Mouse (Mus musculus) stomach, postnatal 0 days (tissue): ENCODE measurements at regions not wholly inside any gene's neighbourhood (a gene's known extent, or its start where the extent isn't known, plus 50 kb on each side); places are given as distances from the start of the nearest gene placed in this dataset.

Experiments
- ATAC-seq: fragments of 200-750 bp; cut with Nextera tagmentation; 2 replicates; pipeline ENCODE4 v1.8.0; 2017; ENCODE audit not compliant: low FRiP score, low TSS enrichment
- DNase-seq: peaks from one replicate; pipeline ENCODE4 v3.0.0-alpha.2; 2016; ENCODE audit warnings: low spot score
- H3K27ac ChIP-seq: fragments of 300-500 bp; sonication (generic); replicated peaks from 2 replicates; pipeline ENCODE4 v1.5.1; 2014; ENCODE audit warnings: mild to moderate bottlenecking, control low read depth
- H3K27me3 ChIP-seq: fragments of 300-500 bp; sonication (generic); 2 replicates; pipeline ENCODE4 v1.6.1; 2014; ENCODE audit warnings: low read length; ENCODE audit not compliant: control insufficient read depth, insufficient read depth
- H3K36me3 ChIP-seq: fragments of 300-500 bp; sonication (generic); 2 replicates; pipeline ENCODE4 v1.6.1; 2014; ENCODE audit warnings: low read length, mixed read lengths; ENCODE audit not compliant: control insufficient read depth, insufficient read depth
- H3K4me1 ChIP-seq: fragments of 300-500 bp; sonication (generic); replicated peaks from 2 replicates; pipeline ENCODE4 v1.6.1; 2014; ENCODE audit warnings: antibody characterized with exemption; ENCODE audit not compliant: control insufficient read depth, insufficient read depth
- H3K4me2 ChIP-seq: fragments of 300-500 bp; sonication (generic); replicated peaks from 2 replicates; pipeline ENCODE4 v1.6.1; 2014; ENCODE audit warnings: low read depth, mild to moderate bottlenecking, control low read depth, moderate library complexity
- H3K4me3 ChIP-seq: fragments of 300-500 bp; sonication (generic); 2 replicates; pipeline ENCODE4 v1.5.1; 2014; ENCODE audit warnings: low read depth, low read length, control low read depth
- H3K9ac ChIP-seq: fragments of 300-500 bp; sonication (generic); 2 replicates; pipeline ENCODE4 v1.6.1; 2014; ENCODE audit warnings: mild to moderate bottlenecking, low read length, control low read depth, mixed read lengths
- H3K9me3 ChIP-seq: fragments of 300-500 bp; sonication (generic); 2 replicates; pipeline ENCODE4 v1.6.1; 2016; ENCODE audit warnings: low read length; ENCODE audit not compliant: control insufficient read depth
- CTCF ChIP-seq: IDR thresholded peaks from 2 replicates; pipeline ENCODE4 v1.5.1; 2016; ENCODE audit warnings: antibody characterized with exemption, low read depth, mild to moderate bottlenecking, moderate library complexity
- EP300 ChIP-seq: optimal IDR thresholded peaks from 2 replicates; pipeline ENCODE3; 2016; ENCODE audit warnings: antibody characterized with exemption
- WGBS: fragments of 180-500 bp; shearing (Covaris S2); extraction: QIAGEN DNeasy Blood & Tissue Kit; methylation state at CpG from one replicate; pipeline ENCODE4 v1.1.7; 2014; 5-methylcytosine and 5-hydroxymethylcytosine counted together

DNA sequence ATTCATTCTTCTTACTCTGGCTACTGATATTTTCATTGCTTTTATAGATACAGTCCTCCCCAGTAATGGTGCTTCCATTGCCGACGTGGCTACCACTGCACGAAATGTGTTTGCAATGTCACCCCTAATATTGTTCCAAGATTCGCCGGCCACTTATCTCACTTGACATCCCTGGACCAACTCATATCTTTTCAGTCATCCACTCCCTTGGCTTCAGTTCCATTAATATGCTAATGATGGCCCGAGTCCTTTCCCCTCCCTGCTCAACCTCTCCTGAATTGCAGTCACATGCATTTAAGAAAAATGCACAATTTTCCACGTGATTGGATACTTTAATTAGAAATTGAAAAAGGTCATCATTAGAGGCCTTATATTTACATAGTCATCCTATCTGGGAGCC is 827.6 kb downstream of the Fam19a2 start:
- H3K4me1 ChIP-seq = no peaks in the 10 kb centered on the region
- H3K9ac ChIP-seq = no peak overlapping the region
- no peak for DNase-seq
- H3K27ac ChIP-seq = no peak overlapping the region
- no peak for ATAC-seq
- no peak for TF ChIP-seq EP300
- TF ChIP-seq CTCF = no peak
- H3K4me2 ChIP-seq = no peak overlapping the region
- no peaks in the 10 kb centered on the region for H3K27me3 ChIP-seq
- WGBS = 87% methylated on average over 7 of the region's 7 CpGs
- H3K9me3 ChIP-seq = no peaks in the 10 kb centered on the region
- H3K36me3 ChIP-seq = no peaks in the 10 kb centered on the region
- no peak overlapping the region for H3K4me3 ChIP-seq

DNA sequence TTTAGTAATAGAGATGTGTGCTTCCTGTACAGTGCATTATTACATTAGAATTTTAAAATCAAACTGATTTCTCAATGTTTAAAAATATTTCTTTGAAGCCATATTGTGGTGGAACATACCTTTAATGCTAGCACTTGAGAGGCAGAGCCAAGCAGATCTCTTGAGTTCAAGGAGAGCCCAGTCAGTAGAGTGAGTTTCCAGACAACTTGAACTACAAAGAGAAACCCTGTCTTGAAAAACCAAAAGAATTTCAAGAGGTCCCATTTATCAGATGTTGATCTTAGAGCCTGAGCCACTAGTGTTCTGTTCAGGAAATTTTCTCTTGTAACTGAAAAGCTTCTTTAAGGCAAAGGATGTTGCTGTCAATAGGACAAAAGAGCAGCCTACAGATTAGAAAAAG is 855.8 kb downstream of the Fam19a2 start:
- H3K9me3 ChIP-seq = no peaks in the 10 kb centered on the region
- H3K27me3 ChIP-seq = no peaks in the 10 kb centered on the region
- no peak overlapping the region for H3K4me3 ChIP-seq
- no peak overlapping the region for H3K9ac ChIP-seq
- DNase-seq (no peak), ATAC-seq (no peak)
- no peaks in the 10 kb centered on the region for H3K4me1 ChIP-seq
- H3K4me2 ChIP-seq = no peak overlapping the region
- no peaks in the 10 kb centered on the region for H3K36me3 ChIP-seq
- no peak overlapping the region for H3K27ac ChIP-seq
- no peak for TF ChIP-seq EP300

DNA sequence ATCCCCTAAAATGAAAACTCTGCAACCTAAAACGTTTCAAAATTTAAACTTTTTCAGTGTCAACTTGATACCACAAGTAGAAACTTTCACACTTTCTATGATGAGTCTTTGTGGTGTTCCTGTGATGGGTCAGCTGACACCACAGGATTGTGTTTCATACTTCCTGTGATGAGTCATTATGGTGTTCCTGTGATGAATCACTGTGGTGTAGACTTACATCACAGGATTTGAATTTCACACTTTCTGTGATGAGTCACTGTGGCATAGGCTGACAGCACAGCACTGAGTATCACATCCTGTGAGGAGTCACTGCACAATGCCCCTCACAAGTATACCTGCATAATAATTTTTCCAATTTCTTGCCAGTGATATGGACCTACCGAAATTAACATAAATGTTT is 874.7 kb downstream of the Fam19a2 start:
- Histone ChIP-seq H3K9me3 (no peaks in the 10 kb centered on the region), H3K36me3 (no peaks in the 10 kb centered on the region), H3K9ac (no peak overlapping the region), H3K4me3 (no peak overlapping the region), H3K4me1 (no peaks in the 10 kb centered on the region), H3K27me3 (no peaks in the 10 kb centered on the region), H3K4me2 (no peak overlapping the region), H3K27ac (no peak overlapping the region)
- 73% methylated on average over 2 of the region's 2 CpGs for WGBS
- DNase-seq = no peak
- no peak for ATAC-seq
- no peak for TF ChIP-seq EP300
- TF ChIP-seq CTCF = no peak

DNA sequence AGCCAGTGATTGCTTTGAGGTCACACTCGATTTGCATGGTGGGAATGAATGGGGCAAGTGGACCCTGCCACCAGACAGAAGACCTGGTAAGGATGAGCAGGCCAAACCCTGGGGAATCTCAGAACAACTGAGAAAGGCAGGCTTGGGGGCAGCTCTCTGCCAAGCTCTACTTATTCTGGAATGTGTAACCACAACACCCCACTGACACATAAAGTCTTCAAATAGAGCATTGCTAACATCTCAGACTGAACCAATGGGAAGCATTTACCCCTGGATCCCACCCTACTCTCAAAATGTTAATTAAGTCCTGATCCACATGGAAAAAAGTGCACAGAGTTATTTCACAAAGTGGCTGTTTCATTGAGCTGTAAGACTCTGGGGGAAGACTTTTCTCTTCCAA is 878.5 kb downstream of the Fam19a2 start:
- H3K4me3 ChIP-seq = no peak overlapping the region
- DNase-seq (no peak), ATAC-seq (no peak)
- H3K27ac ChIP-seq = no peak overlapping the region
- 48% methylated on average over 1 of the region's 1 CpGs for WGBS
- no peaks in the 10 kb centered on the region for H3K36me3 ChIP-seq
- TF ChIP-seq CTCF (no peak), EP300 (no peak)
- H3K4me2 ChIP-seq = no peak overlapping the region
- H3K4me1 ChIP-seq = no peaks in the 10 kb centered on the region
- no peak overlapping the region for H3K9ac ChIP-seq
- no peaks in the 10 kb centered on the region for H3K27me3 ChIP-seq
- no peaks in the 10 kb centered on the region for H3K9me3 ChIP-seq

DNA sequence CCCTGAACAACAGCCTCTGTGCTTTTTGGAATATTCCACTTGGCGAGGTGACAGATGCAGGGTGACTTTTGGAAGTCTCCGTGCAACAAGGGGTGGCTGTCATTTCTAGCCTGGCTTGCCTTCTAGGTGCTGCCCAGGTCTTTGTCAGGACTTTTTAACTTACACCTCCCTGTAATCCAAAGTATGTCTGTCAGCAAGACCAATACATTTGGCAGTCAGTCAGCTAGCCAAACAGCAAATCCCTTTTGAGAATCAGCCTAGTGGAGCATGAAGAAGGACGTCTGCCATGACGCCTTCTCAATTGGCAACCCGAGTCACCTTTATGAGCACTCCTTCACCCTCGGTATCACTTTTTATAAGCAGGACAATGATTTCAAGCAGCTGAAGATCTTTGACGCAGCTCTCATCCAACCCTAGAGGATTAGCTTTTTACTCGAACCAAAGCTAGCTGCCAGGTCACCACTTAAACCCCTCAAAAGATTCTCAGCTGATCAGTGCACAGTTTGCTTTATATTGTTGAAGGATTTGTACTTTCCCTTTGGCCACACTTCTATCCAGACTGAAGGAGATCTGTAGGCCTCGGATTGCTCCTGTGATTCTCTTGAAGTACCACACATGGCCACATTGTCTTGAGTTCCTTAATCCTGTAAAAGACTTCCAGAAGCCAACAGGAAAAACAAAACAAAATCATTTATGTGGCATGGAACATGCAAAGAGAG is 883.1 kb downstream of the Fam19a2 start:
- no peak for DNase-seq

DNA sequence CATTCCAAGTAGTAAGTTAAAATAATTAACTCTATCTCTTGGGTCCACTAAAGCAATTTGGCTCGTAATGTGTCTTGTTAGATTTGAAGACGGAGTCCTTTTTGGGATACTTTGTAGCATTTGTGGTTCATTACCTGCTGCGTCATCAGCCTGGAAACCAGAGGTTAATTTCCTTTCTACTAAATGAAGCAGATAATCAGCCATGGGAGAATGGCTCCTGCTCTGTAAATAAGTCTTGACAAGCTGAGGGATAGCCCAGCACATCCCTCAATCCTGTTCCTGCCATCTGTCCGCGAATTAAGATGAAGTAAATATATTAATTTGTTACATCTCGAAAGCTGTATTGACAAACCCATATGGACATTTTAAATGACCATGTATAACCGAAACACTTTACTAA is 899.6 kb downstream of the Fam19a2 start:
- WGBS = 86% methylated on average over 7 of the region's 7 CpGs
- Histone ChIP-seq H3K4me1 (no peaks in the 10 kb centered on the region), H3K9ac (no peak overlapping the region), H3K36me3 (no peaks in the 10 kb centered on the region), H3K27ac (no peak overlapping the region), H3K4me3 (no peak overlapping the region), H3K9me3 (no peaks in the 10 kb centered on the region), H3K27me3 (no peaks in the 10 kb centered on the region), H3K4me2 (no peak overlapping the region)
- no peak for TF ChIP-seq EP300
- TF ChIP-seq CTCF = no peak
- ATAC-seq (no peak), DNase-seq (no peak)

More for the DNA sequence above, 883.1 kb downstream of the Fam19a2 start:
- TF ChIP-seq EP300 (no peak), CTCF (no peak)
- Histone ChIP-seq H3K36me3 (no peaks in the 10 kb centered on the region), H3K4me1 (no peaks in the 10 kb centered on the region), H3K9me3 (no peaks in the 10 kb centered on the region), H3K4me2 (no peak overlapping the region), H3K4me3 (no peak overlapping the region), H3K27me3 (no peaks in the 10 kb centered on the region), H3K9ac (no peak overlapping the region), H3K27ac (no peak overlapping the region)
- ATAC-seq = no peak
- 69% methylated on average over 9 of the region's 9 CpGs for WGBS
